Mouse (Mus musculus) lung, postnatal 4 days (tissue): ENCODE data around the gene Pdpk1.

Experiments used
- DNase-seq, 2 experiments: peaks; one replicate each; pipeline ENCODE4 v3.0.0; 2021

The Pdpk1 gene

DNA sequence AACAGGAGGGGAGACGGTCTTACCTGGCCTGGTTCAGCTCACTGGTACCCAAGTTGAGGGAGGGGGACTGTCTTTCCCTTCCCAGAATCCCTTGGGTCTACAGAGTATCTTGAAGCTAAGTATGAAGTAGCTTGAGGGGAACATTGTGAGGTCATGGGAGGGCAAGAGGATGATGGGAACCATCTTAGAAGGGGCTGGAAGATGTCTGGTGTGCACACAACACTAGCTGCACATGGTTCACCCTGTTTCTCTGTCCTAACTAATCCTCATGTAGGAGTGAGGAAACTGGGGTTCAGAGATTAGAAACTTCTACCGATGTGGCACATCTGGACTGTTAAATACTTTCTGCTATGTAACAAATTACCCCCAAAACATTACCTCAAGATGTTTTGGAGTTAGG lies at the start of gene Pdpk1:
Gene Pdpk1, minus strand, starts transcription at position 101 of the 400 bp plus-strand sequence.
- no peak for DNase-seq

DNA sequence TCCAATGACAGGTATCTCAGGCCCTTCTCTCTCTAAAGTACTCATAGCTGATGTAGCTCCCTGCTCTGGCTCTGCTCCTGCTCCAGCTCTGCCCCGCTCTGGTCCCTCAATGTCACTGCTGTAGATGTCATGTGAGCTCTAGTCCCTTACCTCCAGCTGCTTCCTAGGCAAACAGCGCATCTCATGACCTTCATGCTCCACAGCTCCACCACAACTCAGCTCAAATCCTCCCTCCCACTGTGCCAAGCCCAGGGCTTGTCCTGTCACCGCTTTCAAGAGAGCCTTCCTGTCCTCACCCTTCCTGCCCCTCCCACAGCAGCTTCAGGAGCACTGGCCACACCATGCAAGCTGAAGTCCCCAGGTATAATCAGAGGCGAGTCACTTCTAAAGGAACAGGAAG lies 49.0 kb upstream of the Pdpk1 start:
- no peak for DNase-seq

DNA sequence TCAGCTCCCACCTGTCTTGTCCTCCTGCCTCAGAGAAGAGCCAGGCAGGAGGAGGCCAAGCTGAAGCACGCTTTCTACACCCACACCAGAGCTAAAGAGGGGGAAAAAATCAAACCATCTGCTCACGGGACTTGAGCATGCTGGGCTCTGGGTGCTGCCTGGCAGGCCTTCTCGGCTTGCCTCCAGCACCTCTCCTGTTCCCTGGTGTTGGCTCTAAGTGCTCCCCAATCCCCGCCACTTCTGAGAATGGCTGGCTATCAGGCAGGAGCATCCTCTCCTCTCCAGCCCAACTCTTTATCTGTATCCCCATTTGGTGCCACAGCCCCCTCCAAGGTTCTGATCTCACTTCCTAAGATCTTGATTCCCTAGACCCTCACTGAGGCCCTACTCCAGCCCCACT lies 48.5 kb upstream of the Pdpk1 start:
- DNase-seq: no peak

DNA sequence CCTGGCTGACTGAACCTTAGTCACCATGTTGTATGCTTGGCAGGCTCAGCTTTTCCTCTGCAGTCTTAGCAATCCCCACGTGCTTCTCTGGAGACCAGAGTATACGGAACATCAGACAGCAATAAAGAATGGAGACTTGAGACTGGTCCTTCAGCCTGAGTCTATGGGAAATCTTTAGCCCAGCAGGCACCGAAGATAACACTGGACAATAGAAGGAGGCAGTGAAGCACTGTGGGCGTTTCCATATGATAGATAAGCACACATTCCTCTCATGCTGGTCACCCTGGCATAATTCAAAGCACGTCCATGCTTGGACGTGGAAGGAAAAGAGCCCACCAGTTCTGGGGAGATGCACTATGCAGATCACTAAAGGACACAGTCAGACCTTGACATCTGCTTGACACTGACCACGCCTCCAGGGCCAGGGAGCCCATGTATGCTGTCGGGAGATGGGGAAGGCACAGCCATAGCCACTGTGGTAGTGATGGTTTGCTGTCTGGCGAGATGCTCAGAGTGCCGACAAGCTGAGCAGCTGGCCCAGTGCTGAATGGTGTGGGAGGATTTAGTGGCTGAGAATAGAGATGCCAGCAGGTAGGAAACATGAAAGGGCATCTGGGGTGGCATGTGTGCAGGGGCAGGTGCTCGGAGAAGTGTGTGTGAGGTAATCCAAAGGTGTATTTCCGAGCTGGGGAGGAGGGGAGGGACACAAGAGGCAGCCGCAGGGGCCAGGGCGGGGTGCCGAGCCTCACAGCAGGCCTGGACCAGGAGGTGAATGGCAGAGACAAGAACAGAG lies 46.5 kb upstream of the Pdpk1 start:
- no peak for DNase-seq

DNA sequence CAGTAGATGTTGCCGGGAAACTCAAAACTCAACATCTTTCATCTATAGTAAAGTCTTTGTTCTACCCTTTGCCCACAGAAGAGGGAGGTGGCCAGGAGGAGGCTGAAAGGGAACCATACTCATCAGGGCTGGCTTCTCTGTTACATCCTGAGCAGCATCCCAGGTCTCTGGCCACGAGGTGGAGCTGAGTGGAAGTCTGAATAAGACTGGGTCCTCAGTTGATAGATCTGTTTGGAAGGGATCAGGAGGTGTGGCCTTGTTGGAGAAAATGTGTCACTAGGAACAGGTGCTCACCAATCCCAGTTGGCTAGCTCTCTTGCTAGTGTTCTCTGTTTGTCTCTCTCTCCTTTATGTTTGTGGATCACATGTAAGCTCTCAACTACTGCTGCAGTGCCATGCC lies 44.6 kb upstream of the Pdpk1 start:
- DNase-seq: no peak

DNA sequence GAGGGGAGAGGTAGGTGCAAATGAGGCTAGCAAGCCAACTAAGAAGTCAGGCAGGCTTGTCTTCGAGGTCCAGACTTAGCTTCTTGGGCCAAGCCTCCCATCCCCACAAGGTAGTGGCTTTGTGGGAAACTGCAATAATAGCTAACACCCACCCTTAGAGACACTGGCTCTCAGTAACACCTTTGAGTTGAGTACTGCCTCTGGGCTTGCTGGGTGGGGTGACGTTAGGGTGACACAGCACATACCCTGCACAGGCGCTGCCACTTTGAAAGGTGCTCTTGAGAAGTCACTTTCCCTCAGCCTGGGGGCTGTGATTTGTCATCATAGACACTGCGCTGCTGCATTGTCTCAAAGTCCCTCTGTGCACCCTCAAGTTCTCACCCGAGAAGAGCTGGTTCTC lies 43.0 kb upstream of the Pdpk1 start:
- no peak for DNase-seq

DNA sequence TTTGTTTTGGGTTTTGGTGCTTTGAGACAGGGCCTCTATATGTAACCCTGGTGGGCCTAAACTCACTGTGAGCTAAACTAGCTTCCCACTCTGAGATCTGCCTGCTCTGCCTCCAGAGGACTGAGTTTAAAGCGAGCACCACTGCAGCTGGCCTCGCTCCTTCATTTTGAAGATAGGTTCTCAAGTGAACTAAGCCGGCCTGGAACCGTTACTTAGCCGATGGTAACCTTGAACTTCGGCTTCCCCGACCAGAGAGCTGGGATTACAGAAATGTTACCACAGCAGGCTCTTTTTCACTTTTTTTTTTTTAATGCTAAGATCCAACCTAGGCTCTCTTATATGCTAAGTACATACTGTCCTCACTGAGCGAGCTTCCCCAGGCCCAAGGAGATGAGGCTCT lies 42.5 kb upstream of the Pdpk1 start:
- no peak for DNase-seq

DNA sequence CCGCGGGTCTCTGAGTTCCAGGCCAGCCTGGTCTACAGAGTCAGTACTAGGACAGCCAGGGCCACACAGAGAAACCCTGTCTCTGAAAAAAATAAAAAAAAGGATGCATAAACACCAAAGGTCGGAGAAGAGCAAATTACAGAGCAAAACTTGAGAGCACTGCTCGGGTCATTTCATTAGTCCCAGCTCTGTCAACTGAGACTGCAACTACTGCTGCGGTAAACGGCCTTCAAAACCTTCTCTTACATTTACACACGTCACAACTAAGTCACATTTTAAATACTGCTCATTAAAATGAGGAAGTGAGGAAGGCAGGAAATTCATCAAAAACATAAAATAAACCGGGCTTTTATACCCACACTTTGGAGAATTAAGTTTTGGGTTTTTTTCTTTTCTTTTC lies 42.1 kb upstream of the Pdpk1 start:
- DNase-seq: no peak

DNA sequence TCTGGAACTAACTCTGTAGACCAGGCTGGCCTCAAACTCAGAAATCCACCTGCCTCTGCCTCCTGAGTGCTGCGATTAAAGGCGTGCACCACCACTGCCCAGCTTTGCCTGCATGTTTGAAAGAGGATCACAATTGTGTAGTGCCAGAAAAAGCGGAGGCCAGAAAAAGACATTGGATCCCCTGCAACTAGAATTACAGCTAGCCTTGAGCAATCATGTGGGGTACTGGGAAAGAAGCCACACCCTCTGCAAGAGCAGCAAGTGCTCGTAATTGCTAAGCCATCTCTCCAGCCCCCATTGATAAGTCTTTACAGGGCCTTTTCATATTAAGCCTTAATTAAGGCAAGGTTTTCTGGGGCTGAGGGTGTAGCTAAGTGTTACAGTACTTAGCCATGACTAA lies 40.8 kb upstream of the Pdpk1 start:
- DNase-seq: no peak

DNA sequence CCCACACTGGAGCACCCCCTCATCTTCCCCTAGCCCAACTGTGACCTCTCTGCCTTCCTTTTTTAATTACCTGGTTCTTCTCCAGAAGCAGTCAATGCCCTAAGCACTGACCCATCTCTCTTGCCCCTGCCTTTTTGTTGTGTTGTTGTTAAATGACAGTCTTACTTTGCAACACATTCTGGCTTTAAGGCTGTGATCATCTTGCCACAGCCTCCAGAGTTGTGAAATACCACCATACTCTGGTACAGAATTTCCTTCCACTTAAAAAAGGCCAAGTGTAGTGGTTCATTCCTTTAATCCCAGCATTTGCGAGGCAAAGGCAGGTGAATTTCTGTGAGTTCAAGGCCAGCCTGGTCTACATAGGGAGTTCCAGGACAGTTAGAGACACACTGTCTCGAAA lies 40.2 kb upstream of the Pdpk1 start:
- no peak for DNase-seq

DNA sequence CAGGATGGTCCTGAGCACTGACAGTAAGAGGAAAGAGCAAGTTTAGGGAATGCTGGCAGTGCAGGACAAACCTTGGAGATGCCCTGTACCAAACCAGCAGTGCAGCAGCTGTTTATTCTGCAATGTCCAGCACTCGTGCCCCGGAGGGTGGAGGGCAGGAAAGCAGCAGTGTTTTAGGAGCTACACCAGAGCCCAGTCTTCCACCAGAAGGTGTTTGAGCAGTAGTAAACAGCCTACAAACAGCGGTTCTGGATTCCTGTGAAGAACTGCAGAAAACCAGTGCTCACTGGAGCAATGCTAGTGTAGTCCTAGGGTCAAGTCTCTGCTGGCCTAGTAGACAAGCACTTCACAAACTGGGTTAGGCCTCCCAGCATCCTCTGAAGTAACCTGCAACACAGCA lies 23.5 kb upstream of the Pdpk1 start:
- no peak for DNase-seq

DNA sequence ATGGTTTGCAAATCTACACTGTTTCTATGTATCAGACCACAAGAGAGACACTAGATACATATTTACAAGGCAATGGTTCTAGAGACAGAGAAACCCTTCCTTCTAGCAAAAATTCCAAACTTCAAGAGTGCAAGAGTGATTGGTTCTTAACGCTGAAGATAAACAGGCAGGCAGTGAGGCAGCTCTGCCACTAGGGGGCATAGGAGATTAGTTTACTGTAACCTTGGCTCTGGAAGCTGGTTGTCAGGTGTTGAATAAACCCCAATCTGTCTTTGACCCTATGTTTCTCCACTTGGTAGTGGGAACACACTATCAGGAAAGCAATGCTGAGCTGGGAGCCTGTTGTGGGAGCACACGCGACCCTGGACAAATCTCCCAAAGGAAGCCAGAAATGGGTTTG lies 22.7 kb upstream of the Pdpk1 start:
- DNase-seq: peak; percentile 51 to 79

DNA sequence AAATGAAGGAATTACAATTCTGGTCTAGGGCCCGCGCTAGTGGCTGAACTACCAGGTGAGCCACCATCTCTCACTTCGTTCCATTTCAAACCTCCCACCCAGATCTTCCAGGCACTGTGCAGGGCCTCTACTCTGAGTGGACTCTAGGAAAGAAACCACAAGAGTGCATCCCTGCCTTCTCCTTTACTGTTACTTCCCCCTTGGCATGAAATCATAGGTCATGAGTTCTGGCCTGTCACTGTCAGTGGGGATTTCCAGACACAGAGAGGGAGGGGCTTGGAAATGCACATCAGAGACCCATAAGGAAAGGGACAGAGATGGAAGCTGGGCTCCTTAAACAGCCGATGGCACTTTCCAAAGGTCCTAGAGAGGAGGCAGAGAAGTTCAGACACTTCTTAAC lies 21.0 kb upstream of the Pdpk1 start:
- peak in 1 of 2 experiments; percentile 22 for DNase-seq

DNA sequence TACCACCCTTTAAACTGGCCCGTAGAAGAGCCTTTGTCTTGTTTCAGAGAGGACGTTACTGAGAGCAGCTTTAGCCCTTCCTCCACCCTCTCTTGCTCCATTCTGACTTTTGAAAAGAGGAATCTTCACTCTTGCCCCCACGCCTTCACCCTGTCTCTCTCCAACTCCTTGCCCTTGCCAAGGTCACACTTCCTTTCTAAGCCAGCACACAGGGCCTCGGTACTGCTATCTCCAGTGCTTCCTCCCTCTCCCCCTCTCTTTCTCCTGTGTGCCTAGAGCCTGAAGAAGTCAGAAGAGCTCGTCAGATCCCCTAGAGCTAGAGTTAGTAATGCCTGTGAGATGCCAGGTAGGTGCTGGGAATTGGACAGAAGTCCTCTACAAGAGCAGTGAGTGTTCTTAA lies 20.0 kb upstream of the Pdpk1 start:
- peak; percentile 17 to 25 for DNase-seq

DNA sequence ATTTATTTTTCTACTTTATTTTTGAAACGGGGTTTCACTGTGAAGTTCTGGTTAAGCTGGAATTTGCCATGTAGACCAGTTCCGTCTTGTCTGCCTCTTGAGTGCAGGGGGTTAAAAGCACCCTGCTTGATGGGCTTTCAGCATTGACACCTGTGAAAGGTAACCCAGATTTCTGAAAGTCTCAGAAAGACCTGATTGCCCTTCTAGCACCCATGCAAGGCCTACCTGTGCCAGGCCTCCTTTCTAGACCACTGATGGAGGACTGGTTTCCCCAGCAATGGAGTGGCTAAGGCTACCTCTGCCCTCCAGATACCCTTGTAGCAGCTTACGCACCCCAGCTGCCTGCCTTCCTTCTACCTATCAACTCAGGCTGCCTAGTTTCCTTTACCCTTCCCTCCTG lies 19.4 kb upstream of the Pdpk1 start:
- peak in 1 of 2 experiments; percentile 16 for DNase-seq

DNA sequence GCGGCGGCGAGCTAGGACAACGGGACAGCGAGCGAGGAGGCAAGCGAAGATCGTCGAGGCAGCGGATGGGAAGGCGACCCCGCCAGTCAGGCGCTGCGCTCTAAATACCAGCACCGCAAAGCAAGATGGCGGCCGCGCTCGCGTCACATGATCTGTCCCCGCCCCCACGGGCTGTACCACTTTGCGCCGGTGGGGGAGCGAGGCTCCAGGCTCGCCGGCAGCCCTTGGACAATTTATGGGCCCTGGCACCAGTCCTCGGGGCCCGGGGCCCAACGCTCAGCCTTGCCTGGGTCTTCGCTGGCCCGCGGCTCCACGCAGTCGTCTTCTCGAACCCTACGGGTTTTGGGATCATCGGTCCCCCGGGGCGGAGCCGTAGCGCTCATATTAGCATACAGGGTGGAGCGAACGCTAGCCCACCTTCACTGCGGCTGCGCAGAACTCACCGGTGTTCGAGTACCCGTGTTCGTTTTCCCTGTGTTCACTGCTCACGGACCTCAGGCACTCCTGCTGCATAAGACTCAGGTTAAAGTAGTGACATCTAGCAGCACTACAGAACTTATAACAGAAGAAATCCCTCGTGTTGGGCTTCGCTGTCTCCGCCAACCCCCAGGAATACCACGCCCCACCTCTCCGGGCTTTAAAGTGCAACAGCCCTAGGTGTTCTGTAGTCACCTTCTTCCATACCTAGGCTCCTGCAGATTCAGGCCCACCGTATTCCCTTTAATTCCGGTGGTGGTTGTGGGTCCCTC lies 18.8 kb upstream of the Pdpk1 start, which contains the start of gene Atp6v0c:
Gene Atp6v0c, minus strand, starts transcription at position 386 of the 749 bp plus-strand sequence.
- DNase-seq: peak; percentile 94 to 95

DNA sequence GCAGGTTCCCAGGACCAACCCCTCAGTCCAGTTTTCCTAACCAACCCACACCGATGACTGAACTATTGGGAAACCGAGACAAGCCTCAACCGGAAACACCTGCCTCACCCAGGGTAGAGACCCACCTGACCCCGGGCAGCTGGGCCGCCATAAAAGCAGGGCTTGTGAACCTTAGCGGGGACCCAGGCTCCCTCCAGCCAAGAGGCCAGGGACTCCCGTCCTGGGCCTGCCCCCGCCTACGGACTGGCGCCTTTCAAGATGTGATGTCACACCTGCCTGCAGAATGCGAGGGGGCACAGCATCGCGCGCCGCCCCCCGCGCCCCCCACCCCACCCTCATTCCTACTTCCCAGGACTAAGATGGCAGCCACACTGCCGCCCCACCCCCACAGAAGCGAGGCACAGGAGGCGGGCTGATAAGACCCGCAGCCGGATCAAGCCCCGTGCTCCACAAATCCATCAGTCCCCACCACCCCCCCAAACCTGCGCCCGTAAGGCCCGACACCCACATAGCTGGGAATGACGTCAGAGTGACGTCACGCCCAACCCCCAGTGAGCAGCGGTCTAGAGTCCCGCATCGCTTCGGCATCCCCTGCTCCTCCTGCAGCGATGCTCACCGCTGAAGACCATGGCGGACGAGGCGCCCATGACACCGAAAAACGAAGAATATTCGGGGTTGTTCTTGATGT lies 18.0 kb upstream of the Pdpk1 start:
- peak; percentile 65 to 74 for DNase-seq

DNA sequence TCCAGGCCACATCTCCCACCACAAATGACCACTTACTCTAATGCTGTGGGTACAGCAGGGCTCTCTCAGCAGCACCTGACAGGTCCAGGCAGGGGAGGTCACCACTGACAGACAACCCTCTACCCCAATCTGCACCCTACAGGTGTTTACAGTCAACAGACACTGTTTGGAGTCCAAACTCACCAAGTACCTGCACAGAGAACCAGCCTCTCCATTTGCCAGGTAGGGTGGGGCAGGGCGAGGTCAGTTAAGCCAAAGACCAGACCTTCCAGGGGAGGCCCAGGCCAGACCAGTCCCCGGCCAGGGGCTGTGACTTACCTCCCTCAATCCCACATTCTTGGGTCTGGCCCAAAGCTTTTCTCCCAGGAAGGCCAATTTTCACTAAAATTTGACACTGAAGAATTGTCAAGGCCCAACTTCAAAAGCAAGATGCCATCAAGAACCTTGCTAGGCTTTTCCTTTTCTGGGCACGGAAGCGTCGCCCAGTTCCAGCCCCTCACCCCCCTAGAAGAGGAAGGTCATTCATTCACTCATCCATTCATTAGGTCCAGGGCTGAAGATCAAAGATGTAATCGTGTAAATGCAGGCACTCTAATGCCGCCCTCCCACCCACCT lies 17.3 kb upstream of the Pdpk1 start:
- DNase-seq: no peak

DNA sequence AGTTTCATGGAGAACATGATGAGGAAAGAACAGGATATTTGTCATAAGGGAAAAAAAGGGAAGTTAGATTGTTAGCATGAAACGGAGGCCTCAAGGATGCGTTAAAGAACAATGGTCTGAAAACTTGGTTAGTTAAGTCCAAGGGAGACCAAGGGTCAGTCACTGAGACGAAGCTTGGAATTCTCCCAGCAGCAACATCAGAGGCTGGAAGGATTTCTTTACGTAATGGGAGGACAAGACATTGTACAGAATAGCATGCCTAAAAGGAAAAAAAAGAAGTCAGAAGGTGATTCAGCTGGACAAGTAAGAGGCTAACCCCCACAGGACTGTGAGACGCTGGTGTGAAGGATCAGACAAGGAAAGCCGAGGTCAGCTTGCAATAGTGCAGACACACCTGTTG lies 16.4 kb upstream of the Pdpk1 start:
- DNase-seq: no peak

DNA sequence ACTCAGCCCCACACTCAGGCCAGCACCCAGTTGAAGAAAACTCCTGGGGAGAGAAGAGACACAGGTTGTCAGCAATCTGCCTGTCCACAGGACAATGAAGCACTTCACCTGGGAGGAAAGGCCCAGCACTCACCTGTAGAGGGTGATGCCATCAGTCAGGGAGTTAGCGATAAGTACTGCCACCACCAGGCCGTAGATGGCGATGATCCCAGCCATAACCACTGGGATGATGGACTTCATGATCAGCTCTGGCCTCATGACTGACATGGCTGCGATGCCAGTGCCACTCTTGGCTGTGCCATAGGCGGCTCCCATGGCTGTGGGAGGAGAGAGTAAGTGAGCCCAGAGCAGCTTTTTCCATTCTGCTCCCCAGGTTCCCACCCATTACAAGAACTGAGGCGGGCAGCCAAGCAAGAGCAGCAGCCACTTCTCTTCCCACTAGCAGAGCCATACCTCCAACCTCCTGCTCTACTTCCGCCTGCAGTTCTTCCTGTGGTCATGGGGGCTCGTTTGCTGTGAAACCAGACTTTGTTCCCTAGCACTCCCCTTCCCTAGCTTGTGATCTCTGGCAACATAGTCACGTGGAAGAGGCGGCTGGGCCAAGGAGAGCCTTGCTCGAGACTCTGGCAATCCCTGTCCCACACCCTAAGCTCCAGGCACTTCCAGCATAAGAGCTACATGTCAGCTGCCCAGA lies 14.0 kb upstream of the Pdpk1 start:
- peak; percentile 45 to 48 for DNase-seq

DNA sequence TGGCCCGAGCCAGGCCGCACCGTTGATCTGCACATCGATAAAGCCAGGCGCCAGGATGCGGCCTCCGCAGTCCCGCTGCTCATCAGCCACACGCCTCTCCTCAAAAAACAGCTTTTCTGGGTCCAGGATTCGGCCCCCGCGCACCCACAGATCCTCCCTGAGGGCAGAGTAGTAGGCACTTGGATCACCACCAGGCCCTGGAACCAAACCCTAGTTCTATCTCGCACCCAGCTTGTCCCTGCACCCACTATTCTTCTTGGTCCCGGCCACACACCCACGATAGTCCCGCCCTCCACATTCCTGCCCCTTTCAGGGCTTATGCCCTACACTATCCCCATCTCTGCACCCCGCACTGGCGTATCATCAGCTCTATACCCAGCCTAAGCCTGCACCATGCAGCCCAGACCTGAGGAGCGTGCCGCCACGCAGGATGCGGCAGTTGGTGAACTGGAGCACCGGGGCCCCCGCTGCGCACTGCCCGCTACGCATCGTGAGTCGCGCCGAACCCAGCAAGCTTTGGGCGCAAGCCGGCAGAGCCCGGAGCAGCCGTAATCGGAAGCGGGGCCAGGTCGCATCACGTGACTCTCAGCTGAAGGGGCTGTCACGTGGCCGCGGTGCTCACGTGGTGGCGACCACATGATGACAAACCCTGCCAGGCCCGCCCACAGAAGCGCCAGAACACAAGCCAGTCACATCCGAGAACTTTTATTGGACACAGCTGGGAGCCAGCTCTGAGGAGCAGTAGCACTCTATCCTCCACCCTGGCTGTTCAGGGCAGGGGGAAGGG lies 12.6 kb upstream of the Pdpk1 start, which contains the start of gene Amdhd2:
Gene Amdhd2, minus strand, starts transcription at position 591 of the 787 bp plus-strand sequence.
- peak; percentile 96 to 98 for DNase-seq
